Mouse (Mus musculus): Measurements from ENCODE around the gene Cd4. TPM values are rescaled to one million over a fixed set of nuclear protein-coding genes. Genes with fewer than 3 reads are reported as not detected.

The Cd4 gene
- total RNA-seq, 2 experiments from 2014 or later: 0.23 TPM; not detected in 1

DNA sequence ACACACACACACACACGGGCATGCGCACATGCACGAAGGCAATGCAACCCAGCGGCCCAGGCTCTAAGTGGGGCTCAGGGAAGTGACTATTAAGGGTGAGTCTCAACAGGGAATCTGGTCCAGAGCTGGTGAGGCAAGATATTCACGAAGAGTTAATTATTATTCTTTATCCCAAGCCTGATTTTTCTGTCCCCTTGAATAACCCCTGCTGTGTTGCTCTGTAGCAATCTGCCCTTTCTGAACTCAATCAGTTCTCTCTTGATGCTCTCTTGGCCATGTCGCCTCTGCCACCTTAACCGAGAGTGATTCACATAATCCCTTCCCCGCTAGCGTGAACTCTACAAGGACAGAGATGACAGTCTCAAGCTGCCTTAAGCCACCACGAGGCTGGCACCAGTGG, 4.7 kb downstream of the Cd4 start:
- DNase-seq: no peak

GRCm38 (mm10) chr6:124881821-124882220, 6.2 kb downstream of the Cd4 start:
- no peak for DNase-seq

GRCm38 (mm10) chr6:124879390-124879789, 8.6 kb downstream of the Cd4 start:
- no peak for DNase-seq

DNA sequence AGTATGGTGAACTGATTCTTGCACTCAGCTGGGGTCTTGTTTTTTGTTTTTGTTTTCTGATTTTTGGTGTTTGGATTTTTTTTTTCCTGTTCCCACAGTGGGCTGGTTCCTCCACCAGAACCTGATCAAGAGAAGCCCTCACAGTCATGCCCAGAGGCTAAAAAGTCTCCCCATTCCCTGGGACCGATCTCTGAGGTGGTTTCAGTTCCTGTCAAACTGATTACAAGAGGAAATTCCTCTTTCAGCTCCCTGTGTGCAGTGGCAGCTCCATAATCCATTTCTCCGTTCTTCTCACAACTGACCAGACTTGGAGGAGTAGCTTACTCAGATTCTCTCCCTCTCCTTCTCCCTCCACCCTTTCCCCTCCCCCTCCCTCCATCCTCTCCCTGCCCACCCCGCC, 13.7 kb downstream of the Cd4 start:
- DNase-seq: no peak

GRCm38 (mm10) chr6:124866560-124866959, 21.5 kb downstream of the Cd4 start:
- no peak for DNase-seq

- no peak for DNase-seq
These were observed 22.2 kb downstream of the Cd4 start for GRCm38 (mm10) chr6:124865766-124866362.

DNA sequence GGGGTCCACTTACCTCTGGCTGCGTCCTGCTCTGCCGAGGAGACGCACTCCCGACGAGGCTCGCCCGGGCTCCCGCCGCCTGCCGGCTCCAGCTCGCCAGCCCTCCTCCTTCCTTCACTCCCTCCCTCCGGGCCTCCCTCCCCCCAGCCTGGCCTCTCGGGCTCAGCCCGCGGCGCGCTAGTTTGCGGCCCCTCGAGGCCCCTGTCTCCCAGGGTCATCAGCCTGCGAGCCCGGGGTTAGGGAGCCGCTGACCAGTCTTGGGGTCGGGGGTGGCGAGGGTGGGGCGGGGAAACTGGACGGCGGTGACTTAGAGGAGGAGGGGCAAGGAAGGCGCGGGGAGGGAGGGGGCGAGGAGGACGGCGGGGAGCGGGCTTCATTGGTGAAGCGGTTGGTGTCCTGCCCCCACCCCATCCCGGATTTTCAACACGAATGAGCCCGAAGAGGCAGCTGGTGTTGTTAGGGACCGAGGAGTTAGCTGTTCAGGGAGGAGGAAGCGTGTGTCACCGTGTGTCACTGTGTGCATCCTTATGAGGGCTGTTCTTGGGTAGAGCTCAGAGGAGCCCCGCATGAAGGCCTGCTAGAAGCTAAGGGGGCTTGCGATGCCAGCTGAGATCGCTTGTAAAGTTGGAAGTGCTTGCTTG, 24.2 kb downstream of the Cd4 start, which contains the start of gene Gpr162:
Gene Gpr162, minus strand, starts transcription at position 326 of the 641 bp plus-strand sequence.
- peak; percentile 72 for DNase-seq

DNA sequence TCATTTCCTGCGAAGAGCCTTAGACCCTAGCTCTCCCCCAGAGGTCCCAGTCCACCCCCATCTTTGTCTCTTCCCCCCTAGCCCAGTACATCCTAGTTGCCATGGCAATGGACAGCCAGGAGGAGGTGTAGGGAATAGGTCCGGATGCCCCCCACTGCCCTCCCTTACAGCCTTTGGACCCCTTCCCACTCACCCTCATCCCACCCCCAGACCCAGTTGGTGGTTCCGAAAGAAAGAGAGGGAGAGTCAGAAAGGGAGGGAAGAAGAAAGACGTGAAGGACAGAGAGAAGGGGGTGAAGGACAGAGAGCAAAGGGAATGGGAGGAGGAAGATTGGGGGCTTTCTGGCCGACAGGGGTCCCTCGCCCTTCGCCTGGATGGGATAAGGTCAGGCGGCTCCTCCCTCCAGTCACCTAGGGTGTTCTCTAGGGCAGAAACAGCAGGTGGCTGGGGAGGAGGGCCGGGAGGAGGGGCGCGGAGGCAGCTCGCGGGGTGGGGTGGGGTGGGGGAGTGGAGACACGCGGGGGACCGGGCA, 24.8 kb downstream of the Cd4 start:
- peak in 1 of 2 experiments; percentile 35 for DNase-seq

DNA sequence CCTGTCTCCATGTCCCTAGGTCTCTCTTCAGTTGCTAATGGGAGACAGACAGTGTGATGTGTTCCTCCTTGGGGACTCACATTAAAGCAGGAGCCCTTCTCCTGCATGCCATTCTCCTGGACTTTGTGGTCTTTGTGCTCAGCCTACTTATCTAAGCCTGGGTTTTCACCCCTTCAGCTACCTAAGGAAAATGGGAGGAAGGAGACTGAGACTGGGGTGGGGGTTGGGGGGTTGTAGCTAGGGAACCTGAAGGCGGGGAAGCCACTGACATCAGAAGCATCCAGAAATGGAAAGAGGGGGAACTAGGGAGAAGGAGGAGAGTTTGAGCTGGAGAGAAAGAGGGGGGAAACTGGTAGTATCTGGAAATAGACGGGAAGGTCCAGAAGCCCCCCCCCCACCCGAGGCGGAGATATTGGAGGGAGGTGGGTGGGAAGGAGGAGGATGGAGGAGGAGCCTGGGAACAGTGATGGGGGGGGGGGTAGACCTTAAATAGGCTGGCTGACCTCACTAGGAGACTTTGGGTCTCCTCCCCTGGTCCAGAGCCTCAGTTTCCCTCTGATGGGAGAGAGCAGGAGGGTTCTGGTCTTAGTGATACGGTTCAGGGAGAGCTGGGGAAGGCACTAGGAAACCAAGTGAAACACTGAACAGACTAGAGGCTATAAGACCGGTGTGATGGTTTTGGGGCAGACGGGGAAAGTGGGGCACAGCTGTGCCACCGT, 25.5 kb downstream of the Cd4 start:
- DNase-seq: no peak

DNA sequence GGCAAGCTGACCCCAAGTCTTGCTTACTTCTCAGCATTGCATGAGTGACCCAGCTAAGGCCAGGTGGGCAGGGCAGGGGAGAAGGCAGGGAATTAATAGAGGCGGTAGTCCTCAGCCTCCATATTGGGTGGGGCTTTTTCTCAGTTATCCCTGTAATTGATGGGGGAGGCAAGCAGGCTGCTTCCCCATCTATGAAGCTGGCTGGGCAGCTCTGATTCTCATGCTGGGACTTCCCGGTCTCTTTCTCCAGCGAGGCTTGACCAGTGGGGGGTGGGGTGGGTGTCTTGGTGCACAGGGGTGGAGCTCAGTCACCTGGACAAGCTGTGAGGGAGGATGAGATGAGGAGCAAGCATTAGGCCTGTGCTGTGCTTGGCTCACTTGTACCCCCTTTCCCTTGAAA, 26.2 kb downstream of the Cd4 start:
- DNase-seq: no peak

GRCm38 (mm10) chr6:124861266-124861665, 26.8 kb downstream of the Cd4 start:
- no peak for DNase-seq

DNA sequence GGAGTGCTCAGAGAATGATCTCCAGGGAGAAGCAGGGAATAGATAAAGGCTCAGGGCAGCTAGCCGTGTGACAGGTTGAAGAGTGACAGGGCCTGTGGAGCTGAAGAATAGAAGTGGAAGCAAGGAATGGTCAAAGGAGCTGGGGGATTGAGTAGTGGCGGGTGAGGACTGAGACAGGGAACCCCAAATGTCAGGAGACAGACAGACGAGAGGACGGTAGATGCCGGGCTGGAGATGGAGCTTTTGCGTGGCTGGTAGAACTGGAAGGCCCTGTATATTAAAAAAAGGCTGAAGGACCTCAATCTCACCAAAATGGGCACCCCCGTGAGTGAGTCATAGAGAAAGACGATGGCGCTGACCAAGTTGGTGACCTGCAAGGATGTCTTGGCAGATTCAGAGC, 27.5 kb downstream of the Cd4 start:
- DNase-seq: no peak

GRCm38 (mm10) chr6:124859725-124860124, 28.3 kb downstream of the Cd4 start:
- DNase-seq: peak; percentile 86 to 87

GRCm38 (mm10) chr6:124858561-124859318, 29.3 kb downstream of the Cd4 start:
- DNase-seq: no peak

DNA sequence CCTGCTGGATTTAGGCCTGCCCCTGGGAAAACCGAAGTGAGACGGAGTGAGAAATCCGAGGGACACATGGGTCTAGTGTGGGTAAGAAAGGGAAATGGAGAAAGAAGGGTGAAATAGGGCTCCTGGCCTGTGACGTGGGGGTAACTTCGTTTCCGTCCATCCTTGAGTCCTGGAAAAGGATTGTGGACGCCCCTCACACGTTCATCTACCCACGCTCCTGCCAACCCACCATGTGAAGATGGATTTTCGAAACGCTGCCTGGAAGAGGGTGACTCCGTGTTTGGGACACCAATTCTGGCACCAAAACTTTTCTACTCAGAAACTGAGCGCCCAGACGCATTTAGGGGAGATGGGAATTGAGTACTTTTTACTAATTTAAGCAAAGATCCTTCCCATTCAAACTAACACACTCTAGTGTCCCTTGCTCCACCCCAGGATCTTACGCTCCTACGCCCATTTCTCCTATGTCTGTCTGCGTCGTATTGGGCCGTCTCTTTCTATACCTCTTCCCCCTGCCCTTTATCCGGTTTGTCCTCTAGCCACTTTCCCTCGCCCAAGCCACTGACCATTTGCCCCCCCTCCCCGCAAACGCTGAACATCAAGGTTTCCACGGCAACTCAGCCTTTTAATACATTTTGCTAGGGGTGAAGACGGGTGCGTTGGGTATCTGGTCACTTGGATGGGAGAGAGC, 30.0 kb downstream of the Cd4 start:
- DNase-seq: peak in 1 of 2 experiments; percentile 28

GRCm38 (mm10) chr6:124856916-124857839, 30.8 kb downstream of the Cd4 start, which contains the start of gene P3h3:
Gene P3h3 (minus strand): TSS chr6:124857752.
- DNase-seq: peak; percentile 85

DNA sequence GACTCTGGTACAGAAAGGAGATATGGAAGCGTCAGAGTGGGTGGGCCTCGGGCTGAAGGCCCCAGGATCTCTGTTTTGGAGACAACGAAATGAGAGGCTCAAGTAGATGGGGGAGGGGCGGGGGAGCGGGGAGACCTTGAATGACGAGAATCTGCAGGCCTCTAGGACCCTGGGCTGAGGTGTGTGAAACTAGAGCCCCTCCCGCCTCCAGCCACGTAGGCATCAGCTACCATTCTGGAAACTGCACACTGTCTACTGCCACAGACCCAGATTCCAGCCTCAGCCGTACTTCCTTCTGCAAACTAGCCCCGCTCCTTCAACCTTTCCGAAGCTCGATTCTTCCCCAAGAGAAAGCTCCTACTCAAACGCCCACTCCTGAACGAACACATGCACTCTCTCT, 31.7 kb downstream of the Cd4 start:
- DNase-seq: peak in 1 of 2 experiments; percentile 48

DNA sequence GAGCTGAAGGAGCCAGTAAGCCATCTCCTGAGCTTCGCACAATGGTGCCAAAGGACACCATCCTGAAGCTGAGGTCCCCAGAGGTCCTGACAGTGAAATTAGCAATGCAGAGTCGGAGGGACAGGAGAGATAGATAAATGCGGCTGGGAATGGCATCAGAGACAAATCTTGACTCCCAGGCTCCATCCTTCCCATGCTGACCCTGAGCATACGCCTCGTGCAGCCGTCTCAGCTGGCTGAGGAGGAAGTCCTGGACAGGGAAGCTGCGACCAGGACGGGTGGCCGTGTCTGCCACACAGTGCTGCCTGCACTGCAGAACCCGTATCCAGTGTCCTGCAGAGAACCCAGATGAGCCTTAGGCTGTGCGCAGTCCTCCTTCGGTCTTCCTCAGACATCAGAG, 33.4 kb downstream of the Cd4 start:
- DNase-seq: no peak

DNA sequence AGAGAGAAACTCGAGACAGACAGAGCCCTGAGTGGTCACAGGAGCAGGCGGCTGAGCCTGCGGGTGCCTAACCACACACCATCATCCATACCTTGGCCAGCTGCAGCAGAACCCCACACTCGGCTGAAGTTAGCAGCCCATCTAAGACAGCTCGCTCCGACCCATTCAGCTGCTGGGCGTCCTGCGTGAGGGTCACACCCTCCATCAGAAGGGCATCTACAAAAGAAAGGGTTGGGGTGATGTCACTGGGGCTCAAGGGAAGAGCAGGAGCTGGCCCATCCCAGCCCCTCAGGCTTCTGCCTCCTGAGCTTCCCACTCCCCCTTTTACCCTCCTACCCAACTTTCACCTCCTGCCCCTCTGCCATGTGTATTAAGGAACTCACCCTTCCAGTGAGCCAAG, 37.5 kb downstream of the Cd4 start:
- no peak for DNase-seq

- peak; percentile 89 to 92 for DNase-seq
These were observed 40.7 kb downstream of the Cd4 start for GRCm38 (mm10) chr6:124847305-124847704.
